Mouse (Mus musculus): ENCODE data around the gene Sp8. TPM values are rescaled to one million over a fixed set of nuclear protein-coding genes. Genes with fewer than 3 reads are reported as not detected.

The Sp8 gene
- not detected for polyA plus RNA-seq (2014; fragmentation: Illumina TruSeq; extraction: RNeasy Lipid Tissue Mini Kit (QIAGEN cat#74804); ENCODE audit: low replicate concordance)

DNA sequence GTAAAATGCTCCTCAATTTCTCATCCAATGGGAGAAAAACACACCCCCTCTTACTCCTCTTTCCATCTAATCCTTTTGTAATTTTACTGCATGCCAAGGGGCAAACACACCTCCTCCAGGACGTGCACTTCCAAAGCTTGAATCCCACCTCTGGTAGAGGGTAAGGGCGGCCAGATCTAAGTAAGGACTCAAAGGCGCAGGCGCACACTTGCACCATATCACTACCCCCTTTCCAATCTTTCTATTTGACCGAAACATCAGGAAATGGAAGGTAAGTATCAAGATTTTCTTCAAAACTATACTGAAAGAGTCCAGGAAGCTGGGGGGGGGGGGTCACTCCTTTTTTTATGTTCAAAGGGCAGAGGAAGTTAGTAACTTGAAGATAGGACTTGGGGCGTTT lies at the start of gene Sp8:
Gene Sp8 (plus strand): TSS at position 109 of the 400 bp plus-strand sequence.

Other genes with a start within 250 kb of the Sp8 start
- gene Abcb5, start 120.1 kb downstream of the Sp8 start, polyA plus RNA-seq (2014; fragmentation: Illumina TruSeq; extraction: RNeasy Lipid Tissue Mini Kit (QIAGEN cat#74804); ENCODE audit: low replicate concordance) = not detected

Data from small intestine, adult 10 weeks (tissue).